Mouse (Mus musculus) spleen, postnatal 14 days (tissue): ENCODE measurements at regions not wholly inside any gene's neighbourhood (a gene's known extent, or its start where the extent isn't known, plus 50 kb on each side); places are given as distances from the start of the nearest gene placed in this dataset.
A peak's percentile ranks its signal among the peaks of the same experiment; 100 is the strongest.
"Not testable (repeated sequence)": the region's sequence is repeated elsewhere in the genome, so short reads cannot be mapped to it uniquely, and the experiment has no call there.

Experiments
- DNase-seq, 2 experiments: peaks; one replicate each; pipeline ENCODE4 v3.0.0; 2021 to 2022; ENCODE audit warnings: low spot score in 2 of 2

DNA sequence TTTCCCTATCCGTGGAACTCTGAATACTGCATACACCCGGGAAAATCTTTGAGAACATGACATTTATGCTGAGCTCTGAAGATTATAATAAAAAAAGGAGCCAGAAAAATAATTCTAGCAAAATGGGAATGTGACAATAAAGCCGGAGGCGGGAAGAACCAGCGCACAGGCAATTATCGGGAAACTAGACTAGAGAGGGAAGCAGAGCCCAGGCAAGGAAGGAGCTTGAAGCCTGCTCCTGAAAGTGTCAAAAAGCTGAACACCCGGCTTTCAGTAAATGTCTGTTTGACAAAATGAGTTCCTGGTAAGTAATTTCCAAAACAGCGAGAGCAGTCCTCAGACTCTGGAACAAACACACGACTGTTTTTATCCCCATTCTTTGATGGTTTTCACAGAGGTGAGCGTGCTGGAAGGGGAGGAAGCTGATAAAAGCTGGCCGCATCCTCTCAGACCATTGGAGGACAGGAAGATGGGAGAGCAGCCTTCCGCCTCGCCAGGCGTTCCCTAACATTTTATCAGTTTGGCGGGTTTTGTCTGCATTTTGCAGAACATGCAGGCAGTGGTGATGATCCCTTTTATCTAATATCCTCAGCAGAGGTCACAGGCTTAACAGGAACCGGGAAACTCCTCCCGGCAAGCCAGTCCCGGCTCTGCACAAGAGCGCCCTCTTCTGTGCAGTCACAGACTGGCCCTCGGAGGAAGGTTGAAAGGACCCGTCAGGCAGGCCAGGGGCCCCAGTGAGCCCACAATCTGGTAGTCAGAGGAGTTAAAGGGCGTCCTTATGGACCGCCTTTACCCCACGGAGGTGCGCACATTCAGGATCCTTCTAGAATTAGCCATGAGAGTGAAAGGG is 201.3 kb upstream of the 1700056E22Rik start:
- peak; percentile 8 to 44 for DNase-seq

DNA sequence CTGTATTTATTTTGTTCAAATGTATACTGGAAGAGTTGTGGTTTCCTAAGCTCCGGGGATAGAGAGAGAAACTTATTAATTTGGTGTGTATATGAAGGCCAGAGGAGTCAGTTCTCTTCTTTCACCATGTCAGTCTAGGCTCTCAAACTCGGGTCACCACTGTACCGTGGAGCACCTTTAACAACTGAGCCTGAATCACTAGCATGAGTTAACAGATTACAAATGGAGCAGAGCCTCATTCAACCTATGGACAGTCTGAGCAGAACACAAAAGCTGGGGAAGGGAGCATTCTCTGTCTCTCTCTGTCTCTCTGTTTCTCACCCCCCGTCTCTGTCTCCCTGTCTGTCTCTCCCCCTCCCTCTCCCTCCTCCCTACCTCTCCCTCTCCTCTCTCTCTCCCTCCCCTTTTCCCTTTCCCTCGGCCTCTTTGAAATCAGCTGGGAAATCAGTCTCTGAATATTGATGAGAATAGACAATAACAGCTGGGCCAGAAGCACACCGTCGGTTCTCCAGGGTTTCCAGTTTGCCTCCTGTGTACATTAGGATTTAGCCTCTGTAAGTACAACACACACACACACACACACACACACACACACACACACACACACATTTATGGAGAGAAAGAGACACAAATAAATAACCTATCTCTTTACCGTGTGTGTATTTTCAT is 200.4 kb upstream of the 1700056E22Rik start:
- no peak for DNase-seq

DNA sequence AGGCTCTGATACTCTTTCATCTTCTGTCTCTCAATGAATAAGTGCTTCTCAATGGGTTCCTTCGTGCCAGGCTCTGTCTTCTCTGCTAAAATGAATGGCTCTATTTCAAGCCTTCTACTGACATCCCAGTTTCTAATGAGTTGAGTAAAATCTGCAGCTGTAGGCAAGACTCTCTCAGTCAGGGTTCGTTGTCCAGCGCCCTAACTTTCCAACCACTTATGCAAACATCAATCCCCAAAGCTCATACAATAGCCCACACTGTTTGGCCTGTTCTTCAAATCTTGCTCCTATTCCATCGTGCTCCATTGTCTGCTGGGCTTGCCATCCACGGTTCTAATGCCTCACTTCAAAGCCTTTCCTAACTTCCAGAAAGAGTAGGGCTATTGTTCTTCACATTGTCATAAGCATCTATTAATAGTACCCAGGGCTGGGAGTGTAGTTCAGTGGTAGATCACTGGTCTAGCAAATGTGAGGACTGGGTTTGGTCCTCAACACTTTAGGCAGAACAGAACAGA is 199.7 kb upstream of the 1700056E22Rik start:
- no peak for DNase-seq

DNA sequence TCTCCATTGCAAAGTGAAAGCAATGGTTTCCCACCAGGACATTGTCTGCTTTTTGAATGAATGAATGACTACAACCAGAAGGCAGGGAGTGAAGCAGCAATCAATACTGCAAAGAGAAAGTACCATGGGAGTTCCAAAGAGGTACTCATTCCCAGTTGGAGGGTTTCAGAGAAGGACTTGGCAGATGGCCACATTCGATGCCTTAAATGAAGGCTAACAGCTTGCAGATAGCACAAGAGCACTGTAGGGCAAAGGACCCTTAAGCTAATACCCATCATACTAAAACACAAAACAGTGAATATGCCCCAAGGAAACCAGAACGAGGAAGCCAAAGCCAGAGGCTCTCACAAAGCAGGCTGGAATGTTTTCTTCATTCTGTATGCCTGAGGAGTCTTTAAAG is 188.2 kb upstream of the 1700056E22Rik start:
- DNase-seq = no peak

DNA sequence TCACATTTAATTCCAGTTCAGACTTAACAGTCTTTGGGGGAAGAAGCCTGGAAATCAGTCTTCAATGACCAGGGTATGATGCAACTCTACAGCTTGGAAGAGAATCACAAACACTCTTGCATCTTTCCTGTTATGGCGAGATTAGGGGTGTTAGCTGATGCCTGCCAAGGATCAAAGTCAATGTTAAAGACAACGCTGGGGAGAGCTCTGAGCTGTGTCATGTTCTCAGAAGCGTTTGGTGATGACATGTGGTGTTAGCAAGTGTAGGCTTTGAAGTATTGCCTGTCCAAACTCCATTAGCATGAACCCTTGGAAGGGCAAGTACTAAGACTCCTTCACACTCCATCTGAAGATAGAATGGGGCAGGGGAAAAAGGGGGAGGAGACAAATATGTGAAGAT is 187.7 kb upstream of the 1700056E22Rik start:
- no peak for DNase-seq

DNA sequence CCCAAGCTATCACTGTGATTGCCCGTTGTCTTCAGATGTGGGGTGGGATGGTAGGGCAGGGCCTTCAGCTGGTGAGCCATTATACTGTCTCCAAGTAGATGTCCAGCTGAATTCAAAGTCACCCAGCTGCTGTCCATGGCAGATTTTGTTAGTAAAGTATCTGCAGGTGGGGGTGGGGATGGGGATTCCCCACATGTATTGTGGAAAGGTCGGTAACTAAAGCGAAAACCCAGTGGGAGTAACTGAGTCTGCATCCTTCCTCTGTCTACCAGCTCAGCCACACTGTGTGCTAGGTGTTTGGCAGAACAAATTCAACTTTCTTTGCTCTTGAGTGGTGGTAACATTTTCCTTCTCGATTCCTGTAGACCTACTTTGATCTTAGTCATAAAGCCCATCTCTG is 163.2 kb upstream of the 1700056E22Rik start:
- no peak for DNase-seq

DNA sequence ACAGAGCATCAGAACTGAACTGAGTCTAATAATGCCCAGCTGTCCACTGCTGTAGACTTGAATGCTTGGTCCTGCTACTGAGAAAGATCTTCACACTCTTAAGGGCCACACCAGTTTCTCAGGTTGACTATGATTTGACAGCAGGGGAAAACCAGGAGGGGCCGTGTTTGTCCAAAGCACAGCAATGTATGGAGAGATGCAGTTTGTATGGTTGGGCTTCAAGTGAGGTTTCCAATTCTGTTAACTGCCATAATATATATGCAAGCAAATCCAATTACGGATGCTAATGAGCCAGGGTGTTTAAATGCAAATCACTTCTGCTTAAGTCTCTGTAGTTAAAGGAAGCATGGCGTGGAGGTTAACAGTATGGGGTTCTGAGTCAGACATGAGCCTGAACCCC is 157.2 kb upstream of the 1700056E22Rik start:
- DNase-seq = no peak

DNA sequence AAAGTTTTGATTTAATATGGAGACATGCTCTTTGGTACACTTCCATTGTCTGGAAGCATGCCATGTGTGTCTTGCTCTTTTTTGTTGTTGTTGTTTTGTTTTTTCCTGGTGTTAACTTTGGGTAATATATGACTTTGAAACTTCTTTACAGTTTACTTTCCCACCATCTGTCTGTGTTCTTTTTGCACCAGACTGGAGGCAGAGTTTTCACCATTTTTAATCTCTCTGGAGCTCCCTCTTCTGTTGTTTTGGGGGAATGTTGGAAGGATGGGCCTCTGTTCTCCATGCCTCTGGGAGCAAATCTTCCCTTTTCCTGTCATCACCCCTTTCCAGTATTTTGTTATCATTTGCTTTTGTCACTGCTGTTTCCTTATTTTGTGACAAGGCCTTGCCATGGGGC is 153.5 kb upstream of the 1700056E22Rik start:
- no peak for DNase-seq

DNA sequence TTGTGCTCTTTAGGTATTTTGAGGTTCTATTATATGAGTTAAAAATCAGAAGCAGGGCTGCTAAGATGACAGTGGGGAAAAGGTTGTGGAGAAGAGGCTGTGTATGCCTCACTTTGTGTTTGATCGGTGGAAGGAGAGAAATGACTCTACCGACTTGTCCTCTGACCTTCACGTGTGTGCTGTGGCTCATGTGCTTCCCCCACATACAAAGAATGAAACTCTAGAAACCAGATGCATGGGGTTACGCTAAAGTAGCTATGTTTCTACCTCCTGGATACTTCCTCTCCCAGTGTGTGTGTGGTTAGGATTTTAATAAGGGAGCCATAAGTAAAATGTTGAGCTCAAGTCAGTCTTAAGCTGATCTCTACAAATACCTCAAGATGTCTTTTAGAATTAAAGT is 148.1 kb upstream of the 1700056E22Rik start:
- no peak for DNase-seq

DNA sequence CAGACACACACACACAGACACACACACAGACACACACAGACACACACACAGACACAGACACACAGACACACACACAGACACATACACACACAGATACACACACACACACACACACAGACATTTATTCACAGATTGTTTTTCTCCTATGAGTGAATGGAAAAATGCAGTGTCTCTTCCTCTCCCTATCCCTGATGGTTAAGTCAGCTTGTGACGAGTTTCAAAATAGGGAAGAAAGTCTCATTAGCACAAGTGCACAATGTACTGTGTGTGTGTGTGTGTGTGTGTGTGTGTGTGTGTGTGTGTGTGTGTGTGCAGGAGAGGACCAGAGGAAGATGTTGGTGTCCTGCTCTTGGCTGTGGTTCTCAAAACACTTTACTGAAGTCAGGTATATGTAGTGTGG is 140.3 kb upstream of the 1700056E22Rik start:
- DNase-seq = not testable (repeated sequence)

DNA sequence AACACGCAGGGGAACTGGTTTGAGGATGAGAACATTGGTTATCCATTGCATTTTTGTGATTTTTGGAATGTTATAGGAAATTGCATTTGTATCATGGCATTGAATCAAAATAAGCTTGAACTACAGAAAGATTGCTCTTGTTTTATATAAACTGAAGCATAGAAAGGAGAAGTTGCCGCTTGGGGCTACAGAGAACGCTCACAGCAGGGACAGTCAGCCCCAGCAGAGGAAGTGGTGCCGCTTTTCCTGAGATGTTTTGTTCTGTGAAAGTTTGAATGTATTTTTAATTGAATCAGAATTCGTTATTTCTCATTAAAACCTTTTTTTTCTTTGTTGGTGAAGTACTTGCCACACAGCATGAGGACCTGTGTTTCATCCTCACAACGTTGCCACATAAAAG is 139.6 kb upstream of the 1700056E22Rik start:
- no peak for DNase-seq

DNA sequence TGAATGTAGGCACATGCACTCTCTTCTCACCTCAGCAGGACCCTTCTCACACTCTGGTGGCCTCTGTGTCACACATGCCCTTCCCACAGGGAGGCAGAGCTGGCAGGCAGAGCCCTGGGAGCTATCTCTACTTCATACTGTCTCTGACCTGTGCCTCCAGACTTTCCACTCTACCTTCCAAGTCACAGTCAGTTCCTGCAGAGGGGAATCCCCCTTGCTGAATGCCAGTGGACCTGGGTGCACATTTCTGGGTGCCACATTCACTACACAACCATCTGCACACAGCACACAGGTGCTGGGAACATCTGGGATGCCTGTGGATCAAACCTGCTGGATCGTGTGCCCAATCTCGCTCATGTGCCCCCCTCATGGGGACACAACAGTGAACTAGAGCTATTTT is 138.9 kb upstream of the 1700056E22Rik start:
- DNase-seq = no peak

DNA sequence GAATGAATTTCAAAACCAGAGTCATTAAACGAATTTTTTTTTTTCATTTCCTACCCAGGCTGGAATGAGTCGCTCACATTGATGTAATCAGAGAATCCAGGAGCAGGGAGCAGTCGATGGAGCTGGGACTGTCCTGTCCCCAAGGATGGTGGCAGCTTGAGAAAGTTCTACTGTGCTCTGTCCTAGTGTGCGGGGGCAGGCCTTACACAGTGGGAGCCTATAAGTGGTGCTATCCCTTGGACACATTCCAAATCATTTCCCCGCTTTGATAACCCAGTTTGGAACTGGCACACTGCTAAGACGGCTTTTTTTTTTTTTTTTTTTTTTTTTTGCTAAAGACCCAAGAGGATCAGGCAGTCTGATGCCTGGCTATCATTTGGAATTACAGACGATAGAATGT is 137.5 kb upstream of the 1700056E22Rik start:
- no peak for DNase-seq

DNA sequence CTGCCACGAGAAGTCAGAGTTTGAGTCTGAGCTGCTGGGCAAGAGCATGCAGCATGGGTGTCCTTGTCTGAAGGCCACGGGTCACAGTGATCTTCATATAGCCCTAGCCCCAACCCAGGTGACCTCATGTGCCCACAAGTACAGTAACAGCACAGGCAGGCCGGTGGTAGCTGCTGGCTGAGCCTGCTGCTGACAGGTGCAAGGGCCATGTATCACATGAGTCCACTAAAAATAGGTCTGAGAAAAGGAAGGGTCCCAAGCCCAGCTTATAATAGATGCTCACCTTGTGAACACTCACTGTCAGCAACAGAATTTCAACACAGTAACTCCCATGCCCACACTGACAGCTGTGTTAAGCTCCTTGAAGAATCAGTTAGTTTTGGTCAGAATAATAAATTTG is 136.8 kb upstream of the 1700056E22Rik start:
- DNase-seq = no peak

DNA sequence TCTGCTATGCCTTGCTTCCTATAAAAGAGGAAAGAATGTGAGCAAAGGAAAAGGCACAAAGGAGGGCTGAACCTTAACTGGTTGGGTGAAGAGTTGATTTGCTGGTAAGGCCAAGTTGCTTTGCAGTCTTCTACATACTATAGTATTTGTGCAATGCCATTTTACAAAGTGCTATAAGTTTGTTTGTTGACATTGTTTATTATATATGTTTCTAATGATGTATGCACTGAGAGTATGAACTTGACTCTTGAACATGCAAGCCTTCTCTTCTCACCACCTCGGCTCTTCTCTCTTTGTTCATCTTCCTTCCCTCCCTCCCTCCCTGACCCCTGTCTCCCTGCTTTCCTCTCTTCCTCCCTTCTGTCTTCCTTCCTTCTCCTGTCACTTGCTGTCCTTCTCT is 135.9 kb upstream of the 1700056E22Rik start:
- DNase-seq = no peak

DNA sequence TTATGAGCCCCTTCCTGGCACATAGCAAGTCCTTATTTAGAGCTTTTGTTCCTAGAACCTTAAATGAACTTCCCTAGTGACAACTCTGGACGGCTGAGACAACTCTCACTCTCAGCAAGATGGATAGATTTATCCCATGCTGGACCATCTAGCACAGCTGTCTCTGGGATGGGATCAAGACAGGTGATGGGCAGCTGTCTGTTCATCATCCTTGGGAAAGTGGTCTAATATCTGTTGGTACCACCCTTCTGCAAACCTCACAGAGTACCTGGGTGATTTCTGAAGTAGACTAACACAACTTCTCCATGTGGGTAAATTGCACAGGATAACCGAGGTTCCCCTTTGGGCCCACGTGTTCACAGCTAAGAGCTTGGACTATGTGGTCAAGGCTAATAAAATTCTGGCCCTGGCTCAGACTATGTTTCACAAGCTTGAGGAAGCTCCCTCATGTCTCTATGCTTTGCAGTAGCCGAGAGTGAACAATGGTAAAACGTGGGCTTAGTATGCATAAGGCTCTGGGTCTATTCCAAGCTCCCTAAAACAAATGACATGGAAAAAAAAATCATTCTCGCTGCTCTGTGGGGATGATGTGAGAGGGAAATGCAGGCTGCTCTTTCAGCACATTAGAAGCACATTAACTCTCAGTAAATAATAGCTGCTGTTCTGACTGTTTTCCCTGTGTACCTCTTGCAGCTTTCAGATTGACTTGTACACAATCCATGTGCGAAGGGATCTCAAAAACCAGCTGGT is 135.1 kb upstream of the 1700056E22Rik start:
- no peak for DNase-seq

DNA sequence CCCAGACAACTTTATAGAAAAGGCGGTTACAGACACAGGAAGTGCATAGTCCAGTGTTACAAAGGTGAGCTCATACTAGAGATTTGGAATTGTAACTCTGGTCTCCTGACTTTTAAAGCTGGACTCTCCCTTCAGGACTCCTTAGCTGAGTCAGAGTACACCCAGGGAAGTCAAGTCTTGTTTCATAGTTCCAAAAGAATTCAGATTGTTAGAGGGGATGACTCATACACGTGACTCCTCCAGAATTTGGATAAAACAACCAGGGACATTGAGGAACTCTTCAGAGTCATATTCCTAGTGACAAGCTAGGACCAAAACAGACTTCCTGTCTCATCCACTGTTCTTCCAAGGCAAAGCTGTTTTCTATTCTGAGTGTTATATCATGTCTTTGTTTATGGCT is 132.8 kb upstream of the 1700056E22Rik start:
- no peak for DNase-seq

DNA sequence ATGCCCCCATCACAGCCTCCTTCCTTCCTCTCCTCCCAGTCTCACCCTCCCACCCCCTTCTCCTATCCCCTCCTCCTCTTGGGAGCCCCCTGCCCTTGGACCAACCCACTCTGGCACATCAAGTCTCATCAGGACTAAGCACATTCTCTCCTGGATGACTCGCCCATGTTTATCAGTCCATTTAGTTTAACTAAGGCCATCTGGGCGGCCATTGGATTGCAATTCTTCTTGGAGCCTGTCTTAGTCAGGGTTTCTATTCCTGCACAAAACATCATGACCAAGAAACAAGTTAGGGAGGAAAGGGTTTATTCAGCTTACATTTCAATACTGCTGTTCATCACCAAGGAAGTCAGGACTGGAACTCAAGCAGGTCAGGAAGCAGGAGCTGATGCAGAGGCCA is 128.4 kb upstream of the 1700056E22Rik start:
- not testable (repeated sequence) for DNase-seq

DNA sequence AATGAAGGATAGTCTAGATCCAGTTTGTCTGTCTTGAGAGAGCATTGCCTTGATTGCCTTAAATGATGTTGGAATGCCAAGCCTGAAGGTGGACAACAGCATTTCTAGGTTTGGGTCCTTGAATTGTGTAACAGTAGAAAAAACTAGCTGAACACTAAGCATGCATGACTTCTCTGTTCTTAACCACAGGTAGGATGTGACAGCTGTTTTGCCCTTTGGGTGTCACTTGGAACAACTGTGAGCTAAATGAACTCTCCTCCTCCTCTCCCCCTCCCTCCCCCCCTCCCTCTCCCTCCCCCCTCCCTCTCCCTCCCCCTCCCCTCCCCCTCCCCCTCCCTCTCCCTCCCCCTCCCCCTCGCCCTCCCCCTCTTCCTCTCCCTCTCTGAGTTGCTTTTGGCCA is 113.6 kb upstream of the 1700056E22Rik start:
- no peak for DNase-seq

DNA sequence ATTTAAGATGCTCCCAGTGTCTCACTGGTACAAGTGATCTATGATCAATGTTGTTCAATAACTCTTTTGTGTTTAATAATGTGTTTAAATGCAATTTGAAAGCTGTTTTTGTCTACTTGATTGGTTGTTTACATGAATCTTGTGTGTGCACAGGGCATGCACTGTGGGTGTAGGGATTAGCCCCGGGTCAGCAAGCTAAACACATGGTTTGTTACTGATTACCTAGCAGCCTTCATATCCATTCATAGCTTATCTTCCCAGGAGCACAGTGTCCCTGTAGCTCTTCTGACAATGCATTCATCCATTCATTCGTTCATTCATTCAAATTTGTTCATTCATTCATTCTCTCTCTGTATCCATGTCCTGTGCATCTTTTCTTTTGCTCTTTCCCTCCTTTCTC is 108.9 kb upstream of the 1700056E22Rik start:
- no peak for DNase-seq

DNA sequence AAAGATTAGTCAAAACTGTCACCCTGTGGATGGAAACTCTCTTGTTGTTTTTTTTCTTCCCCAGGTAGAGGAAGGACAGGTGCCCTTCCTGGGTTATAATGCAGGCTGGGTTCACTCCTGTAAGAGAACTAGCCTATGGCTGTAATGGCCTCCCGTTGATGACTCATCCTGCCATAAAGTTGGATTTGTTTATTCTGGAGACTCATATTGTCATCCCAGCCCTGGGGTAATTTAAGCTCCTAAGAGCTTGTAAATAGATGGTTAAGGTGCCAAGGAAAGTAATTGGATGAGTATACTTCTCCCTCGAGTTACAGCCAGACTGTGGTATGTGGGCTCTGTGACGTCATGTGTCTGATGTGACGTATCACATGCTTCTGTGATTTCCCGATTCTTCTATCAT is 106.4 kb upstream of the 1700056E22Rik start:
- no peak for DNase-seq

DNA sequence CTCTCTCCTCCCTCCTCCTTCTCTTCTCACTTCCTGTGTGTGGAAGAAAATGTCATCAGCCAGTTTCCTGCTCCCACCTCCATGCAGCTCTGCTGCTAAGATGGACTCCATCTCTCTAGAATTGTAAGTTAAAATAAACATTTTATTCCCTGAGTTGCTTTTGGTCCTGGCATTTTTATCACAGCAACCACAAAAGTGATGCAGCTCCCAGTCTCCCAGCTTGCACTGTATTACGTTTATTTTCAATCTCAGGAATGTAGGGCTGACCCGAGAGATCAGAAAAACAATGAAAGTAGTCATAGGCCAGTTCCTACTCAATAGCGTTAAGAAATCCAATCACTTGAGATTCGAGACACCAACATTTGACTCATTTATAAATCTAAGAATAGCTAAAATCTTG is 106.0 kb upstream of the 1700056E22Rik start:
- no peak for DNase-seq
